Mouse (Mus musculus): ENCODE data around the gene Dnajc28. TPM values are rescaled to one million over a fixed set of nuclear protein-coding genes. Genes with fewer than 3 reads are reported as not detected.
A peak's percentile ranks its signal among the peaks of the same experiment; 100 is the strongest.

Gene Dnajc28
- polyA plus RNA-seq, 1 experiment from 2014 or later, result 5.0 TPM

DNA sequence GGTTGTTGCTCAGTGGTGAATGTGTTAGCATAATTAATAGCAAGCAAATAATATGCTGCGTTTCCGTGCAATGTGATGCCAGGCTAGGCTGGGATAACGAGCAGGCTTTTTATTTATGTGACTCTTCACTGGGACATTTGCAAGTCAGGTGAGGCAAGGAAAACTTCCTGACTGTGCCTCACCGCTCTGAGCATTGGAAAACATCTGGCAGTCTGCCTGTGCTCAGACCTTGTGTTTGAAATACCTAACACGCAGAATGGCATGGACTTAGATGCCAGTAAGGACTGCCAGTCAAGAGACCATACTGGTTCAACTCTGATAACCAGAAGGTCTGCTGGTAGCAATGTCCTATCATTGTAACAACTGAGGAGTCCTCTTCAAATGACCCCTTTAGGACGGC lies 13.7 kb downstream of the Dnajc28 start:
- no peaks in the 10 kb centered on the region for H3K36me3 ChIP-seq (ENCODE audit: control insufficient read depth, insufficient read depth, low read length)
- 77% methylated on average over 6 of the region's 6 CpGs for WGBS

DNA sequence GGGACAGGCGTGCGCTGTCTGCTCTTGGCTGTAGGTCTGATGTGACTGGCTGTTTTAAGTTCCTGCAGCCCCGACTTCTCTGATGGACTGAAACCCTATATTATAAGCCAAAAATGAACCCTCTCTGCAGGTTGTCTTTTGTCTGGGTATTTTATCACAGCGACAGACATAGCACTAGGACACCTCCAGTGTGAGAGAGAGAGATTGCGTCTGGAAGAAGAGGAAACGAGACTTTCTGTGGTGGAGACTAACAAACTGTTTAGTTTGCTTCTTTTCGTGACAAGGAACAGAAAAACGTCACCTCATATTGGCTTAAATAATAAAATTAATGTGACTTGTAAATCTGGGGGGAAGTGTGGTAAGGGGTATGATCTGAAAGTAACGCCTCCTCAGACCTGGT lies 17.1 kb downstream of the Dnajc28 start:
- Histone ChIP-seq H3K9me3 (ENCODE audit: control insufficient read depth, low read length) (no peaks in the 10 kb centered on the region), H3K4me2 (ENCODE audit: low read depth) (no peak overlapping the region), H3K4me3 (ENCODE audit: low read depth, low read length) (no peak overlapping the region), H3K36me3 (ENCODE audit: control insufficient read depth, insufficient read depth, low read length) (no peaks in the 10 kb centered on the region), H3K4me1 (ENCODE audit: control insufficient read depth, insufficient read depth, low read length) (peaks cover 8% of the 10 kb centered on the region; the same call in 1 of the 2 replicates), H3K27ac (ENCODE audit: low read depth, low read length) (no peak overlapping the region), H3K27me3 (ENCODE audit: control insufficient read depth, insufficient read depth, low read length) (peaks cover 4% of the 10 kb centered on the region; the same call in 1 of the 2 replicates), H3K9ac (ENCODE audit: low read length) (no peak overlapping the region)
- WGBS, result 64% methylated on average over 9 of the region's 9 CpGs
- ATAC-seq (ENCODE audit: insufficient read depth, low FRiP score, low TSS enrichment), result no peak
- DNase-seq (ENCODE audit: low spot score), result no peak

More for the DNA sequence above, 13.7 kb downstream of the Dnajc28 start:
- ATAC-seq (ENCODE audit: insufficient read depth, low FRiP score, low TSS enrichment) (no peak), DNase-seq (ENCODE audit: low spot score) (no peak)
- no peak overlapping the region for H3K4me3 ChIP-seq (ENCODE audit: low read depth, low read length)
- H3K27ac ChIP-seq (ENCODE audit: low read depth, low read length), result no peak overlapping the region
- H3K27me3 ChIP-seq (ENCODE audit: control insufficient read depth, insufficient read depth, low read length), result no peaks in the 10 kb centered on the region
- no peaks in the 10 kb centered on the region for H3K9me3 ChIP-seq (ENCODE audit: control insufficient read depth, low read length)
- peaks cover 7% of the 10 kb centered on the region; the same call in 1 of the 2 replicates for H3K4me1 ChIP-seq (ENCODE audit: control insufficient read depth, insufficient read depth, low read length)
- H3K9ac ChIP-seq (ENCODE audit: low read length), result no peak overlapping the region
- no peak overlapping the region for H3K4me2 ChIP-seq (ENCODE audit: low read depth)

DNA sequence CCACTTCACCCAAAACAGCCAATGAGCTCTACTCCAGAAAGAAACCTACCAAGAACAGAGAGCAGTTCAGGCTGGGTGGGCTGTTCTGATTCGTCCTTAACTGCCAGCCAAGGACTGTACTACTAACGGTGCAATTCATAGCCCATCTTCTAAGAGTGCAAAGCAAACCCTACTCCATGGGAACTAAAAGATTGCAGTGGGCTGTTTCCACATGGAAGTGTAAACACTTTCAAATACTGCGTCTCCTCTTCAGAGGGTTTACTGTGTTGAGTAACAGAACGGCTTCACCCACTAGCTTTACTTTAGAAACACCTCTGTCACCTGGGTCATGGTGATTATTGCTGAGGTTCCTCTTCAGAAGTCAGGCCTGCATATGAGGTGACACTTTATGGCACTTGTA lies 17.7 kb downstream of the Dnajc28 start:
- DNase-seq (ENCODE audit: low spot score) (no peak), ATAC-seq (ENCODE audit: insufficient read depth, low FRiP score, low TSS enrichment) (no peak)
- H3K36me3 ChIP-seq (ENCODE audit: control insufficient read depth, insufficient read depth, low read length), result no peaks in the 10 kb centered on the region
- peaks cover 4% of the 10 kb centered on the region; the same call in 1 of the 2 replicates for H3K27me3 ChIP-seq (ENCODE audit: control insufficient read depth, insufficient read depth, low read length)
- no peak overlapping the region for H3K9ac ChIP-seq (ENCODE audit: low read length)
- no peaks in the 10 kb centered on the region for H3K9me3 ChIP-seq (ENCODE audit: control insufficient read depth, low read length)
- no peak overlapping the region for H3K27ac ChIP-seq (ENCODE audit: low read depth, low read length)
- peaks cover 12% of the 10 kb centered on the region; the same call in 1 of the 2 replicates for H3K4me1 ChIP-seq (ENCODE audit: control insufficient read depth, insufficient read depth, low read length)
- no peak overlapping the region for H3K4me2 ChIP-seq (ENCODE audit: low read depth)
- WGBS, result 58% methylated on average over 4 of the region's 4 CpGs
- H3K4me3 ChIP-seq (ENCODE audit: low read depth, low read length), result no peak overlapping the region

DNA sequence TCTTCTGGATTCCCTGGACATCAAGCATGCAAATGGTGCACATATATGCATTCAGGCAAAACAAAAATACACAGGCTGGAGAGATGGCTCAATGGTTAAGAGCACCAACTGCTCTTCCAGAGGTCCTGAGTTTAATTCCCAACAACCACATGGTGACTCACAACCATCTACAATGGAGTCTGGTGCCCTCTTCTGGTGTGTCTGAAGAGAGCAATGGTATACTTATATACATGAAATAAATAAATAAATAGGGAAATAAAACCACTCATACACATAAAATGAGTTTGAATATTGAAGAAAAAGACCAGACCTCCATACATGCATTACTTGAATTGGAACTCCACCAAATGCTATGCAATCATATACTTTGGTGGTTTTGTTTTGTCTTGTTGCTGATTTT lies 19.6 kb downstream of the Dnajc28 start:
- Histone ChIP-seq H3K4me2 (ENCODE audit: low read depth) (no peak overlapping the region), H3K9me3 (ENCODE audit: control insufficient read depth, low read length) (no peaks in the 10 kb centered on the region), H3K9ac (ENCODE audit: low read length) (no peak overlapping the region), H3K4me3 (ENCODE audit: low read depth, low read length) (no peak overlapping the region), H3K27ac (ENCODE audit: low read depth, low read length) (no peak overlapping the region), H3K4me1 (ENCODE audit: control insufficient read depth, insufficient read depth, low read length) (peaks cover 15% of the 10 kb centered on the region; the same call in 1 of the 2 replicates), H3K27me3 (ENCODE audit: control insufficient read depth, insufficient read depth, low read length) (peaks cover 4% of the 10 kb centered on the region; the same call in 1 of the 2 replicates), H3K36me3 (ENCODE audit: control insufficient read depth, insufficient read depth, low read length) (no peaks in the 10 kb centered on the region)
- no peak for ATAC-seq (ENCODE audit: insufficient read depth, low FRiP score, low TSS enrichment)
- no peak for DNase-seq (ENCODE audit: low spot score)

DNA sequence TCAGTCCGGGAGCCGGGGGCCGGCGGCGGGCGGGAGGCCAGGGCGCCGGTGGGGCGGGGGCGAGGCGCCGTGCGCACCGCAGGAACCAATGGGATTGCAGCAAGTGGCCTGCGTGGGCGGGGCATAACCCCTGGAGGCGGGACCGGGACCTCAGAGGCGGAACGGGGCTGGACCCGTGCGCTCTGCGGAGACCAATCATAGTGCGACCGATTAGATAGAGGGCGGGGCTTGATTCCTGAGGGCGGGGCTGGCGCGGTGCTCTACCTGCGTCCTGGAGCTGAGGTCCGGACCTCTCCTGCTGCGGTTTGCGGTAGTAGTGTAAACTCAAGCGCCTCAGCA lies 21.2 kb downstream of the Dnajc28 start, which contains the start of gene Tmem50b:
Gene Tmem50b, minus strand, starts transcription at position 129 of the 339 bp plus-strand sequence.
- no peaks in the 10 kb centered on the region for H3K36me3 ChIP-seq (ENCODE audit: control insufficient read depth, insufficient read depth, low read length)
- peak within 1 kb of the TSS; percentile 83 for H3K9ac ChIP-seq (ENCODE audit: low read length)
- H3K4me3 ChIP-seq (ENCODE audit: low read depth, low read length), result peak within 1 kb of the TSS; percentile 80
- H3K4me1 ChIP-seq (ENCODE audit: control insufficient read depth, insufficient read depth, low read length), result peaks cover 15% of the 10 kb centered on the region; the same call in 1 of the 2 replicates
- under 1% methylated on average over 33 of the region's 34 CpGs for WGBS
- H3K4me2 ChIP-seq (ENCODE audit: low read depth), result peak within 1 kb of the TSS; percentile 89
- H3K27me3 ChIP-seq (ENCODE audit: control insufficient read depth, insufficient read depth, low read length), result peaks cover 4% of the 10 kb centered on the region; the same call in 1 of the 2 replicates
- ATAC-seq (ENCODE audit: insufficient read depth, low FRiP score, low TSS enrichment) (peak; percentile 99), DNase-seq (ENCODE audit: low spot score) (peak; percentile 98)
- H3K9me3 ChIP-seq (ENCODE audit: control insufficient read depth, low read length), result no peaks in the 10 kb centered on the region
- H3K27ac ChIP-seq (ENCODE audit: low read depth, low read length), result peak within 1 kb of the TSS; percentile 42; the same call in 1 of the 2 replicates

DNA sequence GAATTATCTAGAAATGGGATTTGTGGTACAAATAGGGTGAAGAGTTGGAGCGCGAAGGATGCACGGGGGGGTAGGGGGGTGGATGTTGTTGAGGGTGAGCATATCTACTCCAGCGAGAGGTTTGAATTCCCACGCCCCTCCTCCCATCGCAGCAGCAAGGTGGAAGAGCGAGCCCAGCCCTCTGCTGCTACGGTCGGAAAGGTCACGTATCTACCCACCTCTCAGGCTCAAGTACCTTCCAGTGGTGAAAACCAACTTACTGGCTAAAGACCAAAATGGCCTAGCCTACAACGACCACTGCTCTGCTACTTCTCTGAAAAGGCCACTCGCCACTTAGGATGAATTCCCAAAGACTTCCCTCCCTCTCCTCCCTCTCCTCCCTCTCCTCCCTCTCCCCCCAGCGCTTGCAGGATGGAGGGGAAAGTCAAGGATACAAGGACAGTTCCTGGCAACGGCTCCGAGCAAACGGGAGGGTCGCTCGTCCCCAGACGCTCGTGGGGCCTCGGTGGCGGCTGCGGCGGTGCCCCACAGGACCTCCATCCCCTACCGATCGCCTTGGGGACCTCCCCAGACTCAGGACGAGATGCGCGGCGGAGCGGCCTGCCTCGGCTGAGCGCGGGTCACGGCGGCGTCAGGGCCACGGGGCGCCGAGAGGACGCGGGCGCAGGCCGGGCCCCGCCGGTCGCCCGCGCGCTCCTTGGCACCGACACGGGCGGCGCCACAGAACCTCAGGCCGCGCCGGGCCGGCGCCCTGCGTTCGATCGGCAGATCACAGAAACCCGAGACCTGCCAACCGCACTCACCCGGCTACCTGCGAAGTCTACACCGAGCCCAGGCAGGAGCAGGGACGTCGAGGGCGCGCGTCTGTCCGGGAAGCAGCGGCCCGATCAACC lies 21.8 kb downstream of the Dnajc28 start:
- DNase-seq (ENCODE audit: low spot score) (peak; percentile 61), ATAC-seq (ENCODE audit: insufficient read depth, low FRiP score, low TSS enrichment) (peak; percentile 77)
- H3K4me3 ChIP-seq (ENCODE audit: low read depth, low read length), result peak overlapping the region; percentile 80
- peak overlapping the region; percentile 83 for H3K9ac ChIP-seq (ENCODE audit: low read length)
- no peaks in the 10 kb centered on the region for H3K36me3 ChIP-seq (ENCODE audit: control insufficient read depth, insufficient read depth, low read length)
- peaks cover 15% of the 10 kb centered on the region; the same call in 1 of the 2 replicates for H3K4me1 ChIP-seq (ENCODE audit: control insufficient read depth, insufficient read depth, low read length)
- peaks cover 4% of the 10 kb centered on the region; the same call in 1 of the 2 replicates for H3K27me3 ChIP-seq (ENCODE audit: control insufficient read depth, insufficient read depth, low read length)
- H3K27ac ChIP-seq (ENCODE audit: low read depth, low read length), result peak overlapping the region; percentile 42; the same call in 1 of the 2 replicates
- WGBS, result under 1% methylated on average over 74 of the region's 75 CpGs
- no peaks in the 10 kb centered on the region for H3K9me3 ChIP-seq (ENCODE audit: control insufficient read depth, low read length)
- peak overlapping the region; percentile 89 for H3K4me2 ChIP-seq (ENCODE audit: low read depth)

DNA sequence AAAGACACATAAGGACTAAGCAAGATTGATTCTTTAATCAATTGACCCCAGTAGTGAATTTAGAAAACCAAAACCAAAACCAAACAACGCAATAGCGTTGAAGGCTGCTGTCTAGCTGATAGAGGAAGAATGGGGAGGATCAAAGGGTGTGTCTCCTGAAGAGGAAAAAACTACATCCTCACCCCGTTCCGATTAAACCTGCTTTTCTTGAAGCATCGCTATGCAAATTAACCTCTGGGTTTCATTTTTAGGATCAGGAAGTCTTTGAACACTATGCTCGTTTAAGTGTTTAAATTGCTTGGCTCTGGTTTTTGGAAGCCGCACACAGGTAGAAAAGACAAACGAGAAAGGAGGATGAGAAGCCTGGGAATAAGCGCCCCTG lies 22.4 kb downstream of the Dnajc28 start:
- H3K9ac ChIP-seq (ENCODE audit: low read length), result no peak overlapping the region
- no peaks in the 10 kb centered on the region for H3K9me3 ChIP-seq (ENCODE audit: control insufficient read depth, low read length)
- peaks cover 4% of the 10 kb centered on the region; the same call in 1 of the 2 replicates for H3K27me3 ChIP-seq (ENCODE audit: control insufficient read depth, insufficient read depth, low read length)
- H3K4me2 ChIP-seq (ENCODE audit: low read depth), result peak overlapping the region; percentile 89
- H3K4me1 ChIP-seq (ENCODE audit: control insufficient read depth, insufficient read depth, low read length), result peaks cover 11% of the 10 kb centered on the region; the same call in 1 of the 2 replicates
- no peaks in the 10 kb centered on the region for H3K36me3 ChIP-seq (ENCODE audit: control insufficient read depth, insufficient read depth, low read length)
- DNase-seq (ENCODE audit: low spot score) (no peak), ATAC-seq (ENCODE audit: insufficient read depth, low FRiP score, low TSS enrichment) (no peak)
- 22% methylated on average over 9 of the region's 9 CpGs for WGBS
- H3K27ac ChIP-seq (ENCODE audit: low read depth, low read length), result no peak overlapping the region
- peak overlapping the region; percentile 80 for H3K4me3 ChIP-seq (ENCODE audit: low read depth, low read length)

DNA sequence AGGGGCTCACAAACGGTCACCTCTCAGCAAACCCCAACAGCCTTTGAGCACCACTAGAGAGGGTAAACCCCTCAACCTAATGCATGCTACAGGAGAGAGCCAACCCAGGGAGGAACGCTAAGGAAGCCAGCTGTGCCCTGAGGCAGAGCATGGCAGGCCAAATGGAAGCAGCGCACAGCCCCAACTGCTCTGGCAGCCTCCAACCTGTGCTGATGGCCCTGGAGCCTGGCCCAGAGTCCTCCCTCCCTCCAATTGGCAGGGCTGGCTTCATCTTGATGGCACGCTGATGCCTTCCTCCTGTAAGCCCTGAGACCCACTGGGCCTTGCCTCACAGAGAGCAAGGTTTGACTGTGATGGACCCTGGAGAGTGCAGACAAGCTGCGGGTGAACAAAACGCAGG lies 23.8 kb downstream of the Dnajc28 start:
- H3K4me3 ChIP-seq (ENCODE audit: low read depth, low read length), result no peak overlapping the region
- H3K4me2 ChIP-seq (ENCODE audit: low read depth), result no peak overlapping the region
- 0 out of 2 replicates have a peak overlapping the region, but pooled peaks have one; percentile 10 for H3K9ac ChIP-seq (ENCODE audit: low read length)
- H3K9me3 ChIP-seq (ENCODE audit: control insufficient read depth, low read length), result no peaks in the 10 kb centered on the region
- DNase-seq (ENCODE audit: low spot score) (no peak), ATAC-seq (ENCODE audit: insufficient read depth, low FRiP score, low TSS enrichment) (no peak)
- H3K27ac ChIP-seq (ENCODE audit: low read depth, low read length), result no peak overlapping the region
- peaks cover 8% of the 10 kb centered on the region; the same call in 1 of the 2 replicates for H3K4me1 ChIP-seq (ENCODE audit: control insufficient read depth, insufficient read depth, low read length)
- H3K27me3 ChIP-seq (ENCODE audit: control insufficient read depth, insufficient read depth, low read length), result peaks cover 4% of the 10 kb centered on the region; the same call in 1 of the 2 replicates
- 85% methylated on average over 6 of the region's 6 CpGs for WGBS
- H3K36me3 ChIP-seq (ENCODE audit: control insufficient read depth, insufficient read depth, low read length), result no peaks in the 10 kb centered on the region

Data from neural tube, embryonic 11.5 days (tissue).